Mouse (Mus musculus): ENCODE results near the gene Myo3b.

DNA sequence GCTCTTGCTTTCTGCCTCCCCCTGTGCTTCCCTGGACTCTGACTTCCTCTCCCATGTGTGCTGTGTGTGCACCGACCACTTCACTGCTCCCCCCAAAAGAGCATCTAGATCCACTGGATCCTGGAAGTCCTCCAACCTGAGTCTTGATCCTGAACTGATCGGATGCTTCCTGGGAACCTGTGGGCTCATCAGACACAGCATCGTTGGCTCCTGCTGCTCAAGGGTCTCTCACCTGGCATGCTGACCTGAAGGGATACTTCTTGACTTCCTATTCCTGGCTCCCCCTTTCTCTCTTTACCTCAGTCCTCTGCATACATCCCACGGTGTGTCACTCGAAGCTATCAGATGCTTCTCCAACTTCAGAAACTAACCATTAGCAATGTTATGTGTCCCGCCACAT is 26.2 kb downstream of the Myo3b start:
- TF ChIP-seq POLR2A (IDR thresholded peaks at IDR 0.05; ENCODE audit: insufficient read length, low read depth): no peak
- no peak for TF ChIP-seq MYOD1 (IDR thresholded peaks at IDR 0.05; ENCODE audit: control insufficient read depth in 1 of 3, insufficient read length in 2 of 3, low read depth in 2 of 3)
- no peak for TF ChIP-seq MAX (IDR thresholded peaks at IDR 0.05; ENCODE audit: low read depth)
- TF ChIP-seq POLR2AphosphoS2 (IDR thresholded peaks at IDR 0.05; ENCODE audit: insufficient read length, low read depth): no peak
- TF ChIP-seq REST (IDR thresholded peaks at IDR 0.05; ENCODE audit: insufficient read depth, insufficient read length): no peak
- no peak for TF ChIP-seq TCF12 (IDR thresholded peaks at IDR 0.05; ENCODE audit: insufficient read depth, poor library complexity, severe bottlenecking)
- no peak for TF ChIP-seq MYOG (IDR thresholded peaks at IDR 0.05; ENCODE audit: control insufficient read depth in 1 of 3, insufficient read depth in 1 of 3, insufficient read length in 2 of 3, low read depth in 2 of 3)
- no peak for TF ChIP-seq TCF3 (IDR thresholded peaks at IDR 0.05; ENCODE audit: insufficient read length, low read depth)
- no peak for TF ChIP-seq CEBPB (IDR thresholded peaks at IDR 0.05; ENCODE audit: insufficient read depth, poor library complexity, severe bottlenecking)
- no peak for TF ChIP-seq USF1 (IDR thresholded peaks at IDR 0.05; ENCODE audit: low read depth)

Data from myocyte (in vitro differentiated cells).